Mouse (Mus musculus): ENCODE measurements around the gene Klhl22. TPM values are rescaled to one million over a fixed set of nuclear protein-coding genes. Genes with fewer than 3 reads are reported as not detected.

Klhl22 gene
- total and polyA plus RNA-seq, 2 experiments from 2014 or later: 79.3 to 156 TPM

- Histone ChIP-seq H3K4me3 (ENCODE audit: low read depth, low read length) (no peak overlapping the region), H3K9ac (replicated peaks; ENCODE audit: low read length, poor library complexity, severe bottlenecking) (no peak overlapping the region), H3K27ac (ENCODE audit: low read depth, low read length) (no peak overlapping the region), H3K36me3 (ENCODE audit: insufficient read depth, low read length) (no peaks in the 10 kb centered on the region), H3K9me3 (ENCODE audit: low read length) (no peaks in the 10 kb centered on the region), H3K27me3 (ENCODE audit: insufficient read depth, low read length) (peaks cover 5% of the 10 kb centered on the region; the same call in 1 of the 2 replicates), H3K4me1 (ENCODE audit: insufficient read depth, low read length) (0 out of 2 replicates have a peak, but pooled peaks cover under 1% of the 10 kb centered on the region), H3K4me2 (ENCODE audit: low read depth, low read length, poor library complexity, severe bottlenecking) (no peak overlapping the region)
- WGBS: 81% methylated on average over 2 of the region's 2 CpGs
- ATAC-seq (ENCODE audit: low FRiP score) (no peak), DNase-seq (ENCODE audit: low spot score) (no peak)
- TF ChIP-seq CTCF (IDR thresholded peaks at IDR 0.05): no peak
Observed at GRCm38 (mm10) chr16:17826500-17826899, 67.1 kb downstream of the Klhl22 start.

DNA sequence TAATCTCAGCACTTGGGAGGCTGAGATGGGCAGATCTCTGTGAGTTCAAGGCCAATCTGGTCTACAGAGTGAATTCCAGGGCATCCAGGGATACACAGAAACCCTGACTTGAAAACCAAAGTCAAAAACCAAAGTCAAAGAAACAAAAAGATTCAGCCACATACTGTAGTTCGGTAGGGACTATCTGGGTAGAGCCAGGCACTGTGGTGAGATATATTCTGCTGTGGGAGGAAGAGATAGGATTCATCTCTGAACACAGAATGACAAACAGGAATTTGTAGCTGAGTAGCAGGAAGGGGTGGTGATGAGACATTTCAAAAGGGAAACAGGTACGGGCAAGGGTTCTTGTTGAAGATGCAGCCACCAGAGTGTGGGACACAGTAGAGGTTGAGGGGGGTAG, 68.8 kb downstream of the Klhl22 start:
- ATAC-seq (ENCODE audit: low FRiP score) (no peak), DNase-seq (ENCODE audit: low spot score) (no peak)
- peaks cover 8% of the 10 kb centered on the region; the same call in 1 of the 2 replicates for H3K27me3 ChIP-seq (ENCODE audit: insufficient read depth, low read length)
- no peak overlapping the region for H3K27ac ChIP-seq (ENCODE audit: low read depth, low read length)
- no peaks in the 10 kb centered on the region for H3K36me3 ChIP-seq (ENCODE audit: insufficient read depth, low read length)
- no peak for TF ChIP-seq CTCF (IDR thresholded peaks at IDR 0.05)
- peaks cover 7% of the 10 kb centered on the region; the same call in 1 of the 2 replicates for H3K4me1 ChIP-seq (ENCODE audit: insufficient read depth, low read length)
- H3K9ac ChIP-seq (replicated peaks; ENCODE audit: low read length, poor library complexity, severe bottlenecking): no peak overlapping the region
- WGBS: 89% methylated on average over 2 of the region's 2 CpGs
- no peaks in the 10 kb centered on the region for H3K9me3 ChIP-seq (ENCODE audit: low read length)
- H3K4me3 ChIP-seq (ENCODE audit: low read depth, low read length): no peak overlapping the region
- H3K4me2 ChIP-seq (ENCODE audit: low read depth, low read length, poor library complexity, severe bottlenecking): no peak overlapping the region

GRCm38 (mm10) chr16:17828867-17829266, 69.4 kb downstream of the Klhl22 start:
- Histone ChIP-seq H3K9ac (replicated peaks; ENCODE audit: low read length, poor library complexity, severe bottlenecking) (no peak overlapping the region), H3K9me3 (ENCODE audit: low read length) (no peaks in the 10 kb centered on the region), H3K27ac (ENCODE audit: low read depth, low read length) (no peak overlapping the region), H3K4me3 (ENCODE audit: low read depth, low read length) (no peak overlapping the region), H3K4me1 (ENCODE audit: insufficient read depth, low read length) (peaks cover 7% of the 10 kb centered on the region; the same call in 1 of the 2 replicates), H3K4me2 (ENCODE audit: low read depth, low read length, poor library complexity, severe bottlenecking) (no peak overlapping the region), H3K36me3 (ENCODE audit: insufficient read depth, low read length) (no peaks in the 10 kb centered on the region), H3K27me3 (ENCODE audit: insufficient read depth, low read length) (peaks cover 8% of the 10 kb centered on the region; the same call in 1 of the 2 replicates)
- TF ChIP-seq CTCF (IDR thresholded peaks at IDR 0.05): no peak
- DNase-seq (ENCODE audit: low spot score): no peak
- 73% methylated on average over 3 of the region's 3 CpGs for WGBS
- no peak for ATAC-seq (ENCODE audit: low FRiP score)

DNA sequence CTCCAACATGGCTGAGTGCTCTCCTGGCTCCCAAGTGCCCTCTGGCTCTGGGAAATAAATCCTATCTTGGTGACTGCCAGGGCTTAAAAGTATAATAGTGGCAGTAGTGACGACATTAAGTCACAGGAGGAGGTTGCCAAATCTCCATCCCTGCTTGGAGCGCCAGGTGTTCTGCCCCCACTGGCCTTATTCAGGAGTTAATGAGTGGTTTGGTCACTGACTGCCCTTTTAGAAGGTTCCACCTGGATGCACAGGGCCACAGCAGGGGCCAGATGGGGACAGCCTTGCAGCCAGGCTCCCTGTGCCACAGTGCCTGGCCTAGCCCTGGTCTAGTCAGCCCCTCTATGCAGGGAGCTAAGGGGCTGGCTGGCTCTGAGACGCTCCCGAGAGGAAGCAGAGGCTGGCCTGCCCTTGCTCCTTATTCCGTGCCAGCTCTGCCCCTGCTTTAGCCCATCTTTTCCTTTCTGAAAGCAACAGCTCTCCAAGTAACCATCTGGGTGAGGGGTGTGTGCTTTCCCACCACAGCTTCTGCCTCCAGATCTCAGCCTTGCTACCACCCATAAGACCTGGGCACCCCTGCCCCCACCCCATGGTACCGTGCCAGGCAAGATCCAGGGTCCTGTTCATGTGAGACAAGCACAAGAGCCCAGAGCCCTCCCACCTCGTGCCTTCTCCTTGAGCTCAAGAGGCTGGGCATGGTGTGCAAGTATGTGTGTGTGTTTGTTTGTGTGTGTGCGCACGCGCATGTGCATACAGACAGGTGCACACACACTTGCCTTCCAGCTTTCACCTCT, 71.2 kb downstream of the Klhl22 start:
- no peak overlapping the region for H3K4me2 ChIP-seq (ENCODE audit: low read depth, low read length, poor library complexity, severe bottlenecking)
- no peak for TF ChIP-seq CTCF (IDR thresholded peaks at IDR 0.05)
- peaks cover 8% of the 10 kb centered on the region; the same call in 1 of the 2 replicates for H3K27me3 ChIP-seq (ENCODE audit: insufficient read depth, low read length)
- H3K36me3 ChIP-seq (ENCODE audit: insufficient read depth, low read length): no peaks in the 10 kb centered on the region
- no peak for ATAC-seq (ENCODE audit: low FRiP score)
- H3K4me1 ChIP-seq (ENCODE audit: insufficient read depth, low read length): peaks cover 12% of the 10 kb centered on the region; the same call in 1 of the 2 replicates
- no peak for DNase-seq (ENCODE audit: low spot score)
- 55% methylated on average over 10 of the region's 10 CpGs for WGBS
- H3K9ac ChIP-seq (replicated peaks; ENCODE audit: low read length, poor library complexity, severe bottlenecking): no peak overlapping the region
- H3K9me3 ChIP-seq (ENCODE audit: low read length): no peaks in the 10 kb centered on the region
- no peak overlapping the region for H3K4me3 ChIP-seq (ENCODE audit: low read depth, low read length)
- H3K27ac ChIP-seq (ENCODE audit: low read depth, low read length): no peak overlapping the region

- WGBS: 13% methylated on average over 11 of the region's 11 CpGs
Observed at GRCm38 (mm10) chr16:17831781-17832180, 72.4 kb downstream of the Klhl22 start.

GRCm38 (mm10) chr16:17832821-17833220, 73.4 kb downstream of the Klhl22 start, which contains the start of gene B830017H08Rik:
Gene B830017H08Rik, plus strand, starts transcription at chr16:17833121.
- WGBS: 18% methylated on average over 7 of the region's 7 CpGs
- peak; percentile 31 for DNase-seq (ENCODE audit: low spot score)
- peaks cover 8% of the 10 kb centered on the region; the same call in 1 of the 2 replicates for H3K27me3 ChIP-seq (ENCODE audit: insufficient read depth, low read length)
- 0 out of 2 replicates have a peak, but pooled peaks cover 4% of the 10 kb centered on the region for H3K36me3 ChIP-seq (ENCODE audit: insufficient read depth, low read length)
- H3K27ac ChIP-seq (ENCODE audit: low read depth, low read length): peak within 1 kb of the TSS; percentile 87
- ATAC-seq (ENCODE audit: low FRiP score): no peak
- no peak for TF ChIP-seq CTCF (IDR thresholded peaks at IDR 0.05)
- H3K4me2 ChIP-seq (ENCODE audit: low read depth, low read length, poor library complexity, severe bottlenecking): peak within 1 kb of the TSS; percentile 89
- H3K4me1 ChIP-seq (ENCODE audit: insufficient read depth, low read length): peaks cover 12% of the 10 kb centered on the region; the same call in 1 of the 2 replicates
- peak within 1 kb of the TSS; percentile 72 for H3K4me3 ChIP-seq (ENCODE audit: low read depth, low read length)
- peak within 1 kb of the TSS; percentile 83 for H3K9ac ChIP-seq (replicated peaks; ENCODE audit: low read length, poor library complexity, severe bottlenecking)
- no peaks in the 10 kb centered on the region for H3K9me3 ChIP-seq (ENCODE audit: low read length)

More at GRCm38 (mm10) chr16:17831781-17832180, 72.4 kb downstream of the Klhl22 start:
- Histone ChIP-seq H3K9me3 (ENCODE audit: low read length) (no peaks in the 10 kb centered on the region), H3K9ac (replicated peaks; ENCODE audit: low read length, poor library complexity, severe bottlenecking) (no peak overlapping the region), H3K27ac (ENCODE audit: low read depth, low read length) (no peak overlapping the region), H3K36me3 (ENCODE audit: insufficient read depth, low read length) (no peaks in the 10 kb centered on the region), H3K4me3 (ENCODE audit: low read depth, low read length) (no peak overlapping the region), H3K27me3 (ENCODE audit: insufficient read depth, low read length) (peaks cover 8% of the 10 kb centered on the region; the same call in 1 of the 2 replicates), H3K4me2 (ENCODE audit: low read depth, low read length, poor library complexity, severe bottlenecking) (no peak overlapping the region), H3K4me1 (ENCODE audit: insufficient read depth, low read length) (peaks cover 12% of the 10 kb centered on the region; the same call in 1 of the 2 replicates)
- peak; percentile 61 for TF ChIP-seq CTCF (IDR thresholded peaks at IDR 0.05)
- peak; percentile 49 for DNase-seq (ENCODE audit: low spot score)
- ATAC-seq (ENCODE audit: low FRiP score): no peak

Measured in midbrain, postnatal 0 days (tissue).